Mouse (Mus musculus) intestine, embryonic 14.5 days (tissue): ENCODE data around the gene Sel1l2. TPM values are rescaled to one million over a fixed set of nuclear protein-coding genes. Genes with fewer than 3 reads are reported as not detected.
"Not testable (repeated sequence)": the region's sequence is repeated elsewhere in the genome, so short reads cannot be mapped to it uniquely, and the experiment has no call there.

Experiments used
- ATAC-seq: fragments of 200-750 bp; cut with Nextera tagmentation; replicated peaks from 2 replicates; pipeline ENCODE4 v1.8.0; 2017; ENCODE audit warnings: low read depth, moderate number of reproducible peaks, moderate TSS enrichment, moderate library complexity; ENCODE audit not compliant: low FRiP score, low TSS enrichment
- DNase-seq: peaks from one replicate; pipeline ENCODE4 v3.0.0-alpha.2; 2018; ENCODE audit warnings: low spot score
- H3K27ac ChIP-seq: fragments of 300-500 bp; sonication (generic); 2 replicates; pipeline ENCODE4 v1.5.1; 2014; ENCODE audit warnings: low read depth, mild to moderate bottlenecking, control low read depth
- H3K27me3 ChIP-seq: fragments of 300-500 bp; sonication (generic); replicated peaks from 2 replicates; pipeline ENCODE4 v1.6.1; 2014; ENCODE audit warnings: low read length, control low read depth; ENCODE audit not compliant: control insufficient read depth, insufficient read depth
- H3K36me3 ChIP-seq: fragments of 300-500 bp; sonication (generic); 2 replicates; pipeline ENCODE4 v1.6.1; 2014; ENCODE audit warnings: low read length, control low read depth; ENCODE audit not compliant: control insufficient read depth, insufficient read depth
- H3K4me1 ChIP-seq: fragments of 300-500 bp; sonication (generic); replicated peaks from 2 replicates; pipeline ENCODE4 v1.6.1; 2014; ENCODE audit warnings: low read length, control low read depth, mixed read lengths; ENCODE audit not compliant: control insufficient read depth, insufficient read depth
- H3K4me2 ChIP-seq: fragments of 300-500 bp; sonication (generic); 2 replicates; pipeline ENCODE4 v1.6.1; 2014; ENCODE audit warnings: low read length
- H3K4me3 ChIP-seq: fragments of 300-500 bp; sonication (generic); 2 replicates; pipeline ENCODE4 v1.5.1; 2014; ENCODE audit warnings: low read depth, low read length, control low read depth, mixed read lengths
- H3K9ac ChIP-seq: fragments of 300-500 bp; sonication (generic); 2 replicates; pipeline ENCODE4 v1.6.1; 2014; ENCODE audit warnings: mild to moderate bottlenecking, low read length
- H3K9me3 ChIP-seq: fragments of 300-500 bp; sonication (generic); 2 replicates; pipeline ENCODE4 v1.6.1; 2016; ENCODE audit warnings: low read length, control low read depth; ENCODE audit not compliant: control insufficient read depth
- WGBS: fragments of 180-500 bp; shearing (Covaris S2); extraction: QIAGEN DNeasy Blood & Tissue Kit; methylation state at CpG from one replicate; pipeline ENCODE4 v1.1.7; 2014; 5-methylcytosine and 5-hydroxymethylcytosine counted together
- polyA plus RNA-seq: library from polyadenylated mRNA; unstranded; fragments of >200 nt; fragmentation: Nextera tagmentation; extraction: Ambion mirVana; gene quantifications from 2 replicates; pipeline ENCODE4 v1.2.1, GENCODE M21; 2014

Gene Sel1l2
- polyA plus RNA-seq, 1 experiment from 2014 or later: not detected

DNA sequence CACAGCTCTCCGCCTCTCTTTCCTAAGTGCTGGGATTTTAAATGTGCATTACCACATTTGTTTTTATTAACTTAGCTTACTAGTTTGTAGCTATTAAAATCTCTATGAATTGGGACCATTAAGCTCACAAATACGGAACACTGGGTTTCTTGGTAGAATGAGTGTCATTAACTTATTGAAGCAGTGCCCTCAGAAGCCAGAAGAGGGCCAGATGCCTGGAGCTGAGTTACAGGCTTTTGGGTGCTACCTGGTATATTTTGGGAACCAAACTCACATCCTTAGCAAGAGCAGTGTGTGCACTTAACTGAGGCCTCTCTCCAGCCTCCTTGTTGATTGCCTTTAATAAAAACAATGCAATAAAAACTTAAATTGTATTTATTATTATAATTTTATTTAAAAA is 188.8 kb downstream of the Sel1l2 start:
- H3K4me2 ChIP-seq: no peak overlapping the region
- 81% methylated on average over 2 of the region's 2 CpGs for WGBS
- ATAC-seq: no peak
- no peak overlapping the region for H3K4me3 ChIP-seq
- H3K27me3 ChIP-seq: no peaks in the 10 kb centered on the region
- no peaks in the 10 kb centered on the region for H3K4me1 ChIP-seq
- no peaks in the 10 kb centered on the region for H3K9me3 ChIP-seq
- no peak overlapping the region for H3K9ac ChIP-seq
- no peak overlapping the region for H3K27ac ChIP-seq
- no peak for DNase-seq
- peaks cover 34% of the 10 kb centered on the region for H3K36me3 ChIP-seq

DNA sequence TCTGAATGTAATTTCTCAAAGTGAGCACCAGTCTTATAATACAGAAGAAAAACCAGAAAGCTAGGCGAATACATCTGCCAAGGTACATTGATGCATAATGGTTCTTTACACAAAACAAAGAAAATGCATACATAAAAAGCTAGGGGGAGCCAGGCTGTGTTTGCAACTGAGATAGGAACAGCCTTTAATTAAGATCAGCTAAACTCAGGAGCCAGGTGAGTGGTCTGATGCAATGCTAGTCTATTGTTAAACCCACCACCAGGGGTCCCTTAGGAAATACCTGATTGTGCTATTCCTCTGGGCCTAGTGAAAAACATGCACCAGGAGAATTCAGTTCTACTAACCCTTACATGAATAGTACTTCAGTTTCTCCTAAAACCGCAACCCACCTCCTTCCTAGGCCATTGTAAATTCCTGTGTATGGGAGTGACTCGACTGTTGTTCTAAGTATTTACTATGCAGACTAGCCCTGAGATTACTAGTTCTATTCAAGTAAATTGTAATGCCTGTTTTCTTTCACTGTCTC is 203.8 kb downstream of the Sel1l2 start:
- not testable (repeated sequence) for H3K27ac ChIP-seq, H3K27me3 ChIP-seq, H3K9me3 ChIP-seq, DNase-seq, H3K4me3 ChIP-seq, H3K4me1 ChIP-seq, H3K9ac ChIP-seq, ATAC-seq, H3K4me2 ChIP-seq
- peaks cover 45% of the 10 kb centered on the region for H3K36me3 ChIP-seq
- 91% methylated on average over 3 of the region's 3 CpGs for WGBS

Other genes with a start within 250 kb of the Sel1l2 start
- not detected in 2 replicates for gene Gm17374, start 237.7 kb downstream of the Sel1l2 start, polyA plus RNA-seq
- gene Esf1, start 219.1 kb downstream of the Sel1l2 start, polyA plus RNA-seq: 25.5 and 26.8 TPM in 2 replicates
- 24.2 and 24.3 TPM in 2 replicates for gene Ndufaf5, start 219.1 kb downstream of the Sel1l2 start, polyA plus RNA-seq
- gene Macrod2, start 5.6 kb upstream of the Sel1l2 start, polyA plus RNA-seq: 29.1 and 30.6 TPM in 2 replicates